Mouse (Mus musculus) kidney, adult 8-10 months (tissue): Measurements from ENCODE around the gene S100g.

Experiments used
- DNase-seq, 2 experiments: peaks; one replicate each; pipeline ENCODE4 v3.0.0; 2022

S100g gene

GRCm38 (mm10) chrX:162964383-162964782, at the start of gene S100g:
Gene S100g, minus strand, starts transcription at chrX:162964599.
- peak in 1 of 2 experiments; percentile 28 for DNase-seq

GRCm38 (mm10) chrX:162992121-162992520, 27.7 kb upstream of the S100g start:
- DNase-seq = no peak

GRCm38 (mm10) chrX:162991396-162991795, 27.0 kb upstream of the S100g start:
- no peak for DNase-seq

- no peak for DNase-seq
These were observed 22.6 kb upstream of the S100g start for GRCm38 (mm10) chrX:162986876-162987495.

GRCm38 (mm10) chrX:162976194-162976593, 11.8 kb upstream of the S100g start:
- DNase-seq = no peak

- DNase-seq = peak in 1 of 2 experiments; percentile 26
These were observed 3.1 kb upstream of the S100g start for GRCm38 (mm10) chrX:162967456-162967855.

GRCm38 (mm10) chrX:162963840-162964239, 559 bp downstream of the S100g start:
- DNase-seq = no peak

GRCm38 (mm10) chrX:162957921-162958320, 6.5 kb downstream of the S100g start:
- DNase-seq = no peak

- DNase-seq = peak; percentile 29 to 33
These were observed 14.5 kb downstream of the S100g start for GRCm38 (mm10) chrX:162949811-162950439.

- no peak for DNase-seq
These were observed 22.4 kb downstream of the S100g start for GRCm38 (mm10) chrX:162942027-162942426.

- no peak for DNase-seq
These were observed 32.9 kb downstream of the S100g start for GRCm38 (mm10) chrX:162931467-162931866.

GRCm38 (mm10) chrX:162921487-162922125, 42.8 kb downstream of the S100g start:
- peak in 1 of 2 experiments; percentile 16 for DNase-seq

- peak in 1 of 2 experiments; percentile 57 for DNase-seq
These were observed 48.7 kb downstream of the S100g start for GRCm38 (mm10) chrX:162915697-162916096.

GRCm38 (mm10) chrX:162913651-162914050, 50.7 kb downstream of the S100g start:
- DNase-seq = no peak
